Mouse (Mus musculus) neural tube, embryonic 14.5 days (tissue): ENCODE data around the gene Prdx2. TPM values are rescaled to one million over a fixed set of nuclear protein-coding genes. Genes with fewer than 3 reads are reported as not detected.

ENCODE experiments used
- ATAC-seq: fragments of 200-750 bp; cut with Nextera tagmentation; 2 replicates; pipeline ENCODE4 v1.8.0; 2017; ENCODE audit warnings: low read depth, mild to moderate bottlenecking, moderate TSS enrichment, moderate library complexity
- H3K27ac ChIP-seq: fragments of 300-500 bp; sonication (generic); 2 replicates; pipeline ENCODE4 v1.5.1; 2014; ENCODE audit warnings: low read depth, mild to moderate bottlenecking, control low read depth, low read length, moderate library complexity, mixed read lengths
- H3K27me3 ChIP-seq: fragments of 300-500 bp; sonication (generic); 2 replicates; pipeline ENCODE4 v1.6.1; 2014; ENCODE audit warnings: low read length; ENCODE audit not compliant: control insufficient read depth, insufficient read depth
- H3K36me3 ChIP-seq: fragments of 300-500 bp; sonication (generic); 2 replicates; pipeline ENCODE4 v1.6.1; 2014; ENCODE audit warnings: low read length, mixed read lengths; ENCODE audit not compliant: control insufficient read depth, insufficient read depth
- H3K4me1 ChIP-seq: fragments of 300-500 bp; sonication (generic); 2 replicates; pipeline ENCODE4 v1.6.1; 2014; ENCODE audit warnings: low read length; ENCODE audit not compliant: control insufficient read depth, insufficient read depth
- H3K4me2 ChIP-seq: fragments of 300-500 bp; sonication (generic); 2 replicates; pipeline ENCODE4 v1.6.1; 2014; ENCODE audit warnings: mild to moderate bottlenecking, low read depth, low read length, control low read depth
- H3K4me3 ChIP-seq: fragments of 300-500 bp; sonication (generic); 2 replicates; pipeline ENCODE4 v1.5.1; 2014; ENCODE audit warnings: low read depth, low read length, control low read depth, mixed read lengths
- H3K9ac ChIP-seq: fragments of 300-500 bp; sonication (generic); replicated peaks from 2 replicates; pipeline ENCODE4 v1.6.1; 2014; ENCODE audit warnings: low read depth, mild to moderate bottlenecking, control low read depth, low read length, mixed read lengths
- H3K9me3 ChIP-seq: fragments of 300-500 bp; sonication (generic); 2 replicates; pipeline ENCODE4 v1.6.1; 2016; ENCODE audit warnings: low read length; ENCODE audit not compliant: control insufficient read depth
- WGBS: fragments of 180-500 bp; shearing (Covaris S2); extraction: QIAGEN DNeasy Blood & Tissue Kit; methylation state at CpG from one replicate; pipeline ENCODE4 v1.1.7; 2014; 5-methylcytosine and 5-hydroxymethylcytosine counted together
- polyA plus RNA-seq: library from polyadenylated mRNA; unstranded; fragments of >200 nt; fragmentation: Nextera tagmentation; extraction: Ambion mirVana; gene quantifications from 2 replicates; pipeline ENCODE4 v1.2.1, GENCODE M21; 2014

The Prdx2 gene
- polyA plus RNA-seq, 1 experiment from 2014 or later, result 1,252 TPM

- Histone ChIP-seq H3K27me3 (no peaks in the 10 kb centered on the region), H3K4me1 (peaks cover 16% of the 10 kb centered on the region), H3K4me3 (no peak overlapping the region), H3K9me3 (no peaks in the 10 kb centered on the region), H3K4me2 (no peak overlapping the region), H3K36me3 (no peaks in the 10 kb centered on the region), H3K27ac (no peak overlapping the region), H3K9ac (no peak overlapping the region)
- ATAC-seq, result no peak
- 83% methylated on average over 5 of the region's 5 CpGs for WGBS
Measured at GRCm38 (mm10) chr8:84987388-84987787, 18.0 kb downstream of the Prdx2 start.

GRCm38 (mm10) chr8:84987903-84988302 is 18.5 kb downstream of the Prdx2 start:
- H3K4me2 ChIP-seq, result no peak overlapping the region
- 73% methylated on average over 2 of the region's 2 CpGs for WGBS
- H3K9me3 ChIP-seq, result no peaks in the 10 kb centered on the region
- peaks cover 16% of the 10 kb centered on the region for H3K4me1 ChIP-seq
- H3K27ac ChIP-seq, result no peak overlapping the region
- ATAC-seq, result no peak
- no peaks in the 10 kb centered on the region for H3K27me3 ChIP-seq
- H3K9ac ChIP-seq, result no peak overlapping the region
- H3K4me3 ChIP-seq, result no peak overlapping the region
- H3K36me3 ChIP-seq, result no peaks in the 10 kb centered on the region

GRCm38 (mm10) chr8:84989311-84989731 is 19.9 kb downstream of the Prdx2 start:
- Histone ChIP-seq H3K36me3 (no peaks in the 10 kb centered on the region), H3K4me2 (peak overlapping the region; percentile 86), H3K4me1 (peaks cover 16% of the 10 kb centered on the region), H3K27ac (no peak overlapping the region), H3K9me3 (no peaks in the 10 kb centered on the region), H3K4me3 (no peak overlapping the region), H3K9ac (no peak overlapping the region), H3K27me3 (no peaks in the 10 kb centered on the region)
- no peak for ATAC-seq
- WGBS, result 7% methylated on average over 15 of the region's 15 CpGs

- Histone ChIP-seq H3K36me3 (no peaks in the 10 kb centered on the region), H3K9me3 (no peaks in the 10 kb centered on the region), H3K27me3 (no peaks in the 10 kb centered on the region), H3K4me1 (peaks cover 14% of the 10 kb centered on the region), H3K9ac (peak overlapping the region; percentile 53), H3K4me2 (peak overlapping the region; percentile 86), H3K4me3 (peak overlapping the region; percentile 48), H3K27ac (peak overlapping the region; percentile 78)
- peak; percentile 58 for ATAC-seq
- WGBS, result under 1% methylated on average over 15 of the region's 15 CpGs
Measured at GRCm38 (mm10) chr8:84989810-84990209, 20.4 kb downstream of the Prdx2 start.

GRCm38 (mm10) chr8:84990349-84990748 is 21.0 kb downstream of the Prdx2 start, which contains the start of gene Hook2:
TSS of gene Hook2 (plus strand) at chr8:84990603.
- WGBS, result under 1% methylated on average over 28 of the region's 28 CpGs
- Histone ChIP-seq H3K4me1 (peaks cover 9% of the 10 kb centered on the region), H3K9ac (peak within 1 kb of the TSS; percentile 64), H3K36me3 (no peaks in the 10 kb centered on the region), H3K27ac (peak within 1 kb of the TSS; percentile 78), H3K4me3 (peak within 1 kb of the TSS; percentile 48), H3K4me2 (peak within 1 kb of the TSS; percentile 86), H3K27me3 (no peaks in the 10 kb centered on the region), H3K9me3 (no peaks in the 10 kb centered on the region)
- peak; percentile 89 for ATAC-seq

DNA sequence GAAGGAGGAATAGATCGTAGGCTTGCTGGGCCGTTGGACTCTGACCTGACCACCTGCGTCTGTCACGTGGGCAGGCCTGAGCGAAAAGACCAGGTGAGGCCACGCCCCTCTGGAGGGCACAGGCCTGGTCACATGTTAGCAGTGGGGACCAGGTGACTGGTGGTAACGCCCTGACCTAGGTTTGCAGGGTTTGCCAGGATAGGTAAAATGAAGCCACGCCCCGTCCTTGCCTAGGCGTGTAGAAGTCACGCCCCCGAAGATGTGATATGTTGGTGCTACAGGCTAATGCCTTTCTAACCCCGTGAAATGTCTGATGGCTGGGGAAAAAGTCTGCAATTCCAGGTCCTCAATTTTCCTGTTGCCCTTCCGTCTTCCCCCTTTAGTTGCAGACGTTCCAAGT is 21.4 kb downstream of the Prdx2 start:
- under 1% methylated on average over 15 of the region's 15 CpGs for WGBS
- peak; percentile 50 for ATAC-seq
- H3K27ac ChIP-seq, result peak overlapping the region; percentile 78
- H3K4me2 ChIP-seq, result peak overlapping the region; percentile 86
- H3K4me3 ChIP-seq, result peak overlapping the region; percentile 48
- 0 out of 2 replicates have a peak, but pooled peaks cover 6% of the 10 kb centered on the region for H3K4me1 ChIP-seq
- no peaks in the 10 kb centered on the region for H3K9me3 ChIP-seq
- no peaks in the 10 kb centered on the region for H3K36me3 ChIP-seq
- peak overlapping the region; percentile 64 for H3K9ac ChIP-seq
- no peaks in the 10 kb centered on the region for H3K27me3 ChIP-seq

DNA sequence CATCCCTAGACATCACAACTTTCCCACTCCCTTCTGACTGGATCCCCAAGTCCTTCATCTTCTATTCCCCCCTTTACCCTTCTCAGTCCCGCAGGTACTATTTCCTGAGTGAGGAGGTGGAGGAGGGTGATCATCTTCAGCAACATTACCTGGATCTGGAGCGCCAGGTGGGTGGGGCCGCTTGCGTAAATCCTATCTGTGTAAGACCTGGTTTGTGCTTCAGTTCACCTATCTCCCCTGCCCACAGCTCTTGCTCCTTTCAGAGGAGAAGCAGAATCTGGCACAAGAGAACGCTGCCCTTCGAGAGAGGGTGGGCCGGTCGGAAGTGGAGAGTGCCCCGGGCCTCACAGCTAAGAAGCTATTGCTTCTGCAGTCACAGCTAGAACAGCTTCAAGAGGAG is 25.0 kb downstream of the Prdx2 start:
- Histone ChIP-seq H3K4me2 (no peak overlapping the region), H3K27ac (no peak overlapping the region), H3K4me1 (0 out of 2 replicates have a peak, but pooled peaks cover 5% of the 10 kb centered on the region), H3K27me3 (no peaks in the 10 kb centered on the region), H3K9me3 (no peaks in the 10 kb centered on the region), H3K4me3 (no peak overlapping the region), H3K36me3 (no peaks in the 10 kb centered on the region), H3K9ac (no peak overlapping the region)
- ATAC-seq, result no peak
- 97% methylated on average over 9 of the region's 9 CpGs for WGBS

DNA sequence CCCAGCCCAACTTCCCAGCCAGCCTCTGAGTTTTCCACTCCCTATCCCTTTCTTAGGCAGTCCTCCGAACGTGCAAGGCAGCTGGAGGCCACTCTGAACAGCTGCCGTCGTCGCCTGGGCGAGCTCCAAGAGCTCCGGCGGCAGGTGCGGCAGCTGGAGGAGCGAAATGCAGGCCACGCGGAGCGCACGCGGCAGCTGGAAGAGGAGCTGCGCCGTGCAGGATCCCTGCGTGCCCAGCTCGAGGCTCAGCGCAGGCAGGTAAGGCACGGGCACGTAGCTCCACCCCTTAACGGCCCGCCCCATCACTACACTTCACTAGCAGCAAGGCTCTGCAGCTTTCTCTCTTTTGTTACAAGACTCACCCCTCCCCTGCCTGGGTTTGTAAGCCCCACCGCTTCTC is 26.3 kb downstream of the Prdx2 start:
- Histone ChIP-seq H3K27me3 (no peaks in the 10 kb centered on the region), H3K4me1 (0 out of 2 replicates have a peak, but pooled peaks cover 3% of the 10 kb centered on the region), H3K9ac (no peak overlapping the region), H3K36me3 (no peaks in the 10 kb centered on the region), H3K27ac (no peak overlapping the region), H3K4me2 (no peak overlapping the region), H3K4me3 (no peak overlapping the region), H3K9me3 (no peaks in the 10 kb centered on the region)
- ATAC-seq, result no peak
- WGBS, result 20% methylated on average over 25 of the region's 25 CpGs

DNA sequence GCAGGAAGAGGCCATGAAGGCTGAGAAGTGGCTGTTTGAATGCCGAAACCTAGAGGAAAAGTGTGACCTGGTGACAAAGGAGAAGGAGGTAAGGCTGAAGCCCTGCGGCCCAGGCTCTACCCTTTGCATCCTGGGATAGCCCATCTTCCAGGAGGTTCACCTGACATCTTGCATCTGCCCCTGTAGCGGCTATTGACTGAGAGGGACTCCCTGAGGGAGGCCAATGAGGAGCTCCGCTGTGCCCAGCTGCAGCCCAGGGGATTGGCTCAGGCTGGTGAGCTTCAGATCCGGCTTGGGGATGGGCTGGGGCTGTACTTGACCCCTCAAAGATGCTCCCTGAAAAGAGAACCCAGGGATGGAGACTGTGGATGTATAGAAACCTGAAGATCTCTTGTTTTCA is 27.6 kb downstream of the Prdx2 start:
- H3K4me3 ChIP-seq, result no peak overlapping the region
- H3K27ac ChIP-seq, result no peak overlapping the region
- H3K36me3 ChIP-seq, result no peaks in the 10 kb centered on the region
- H3K4me1 ChIP-seq, result no peaks in the 10 kb centered on the region
- H3K27me3 ChIP-seq, result no peaks in the 10 kb centered on the region
- no peaks in the 10 kb centered on the region for H3K9me3 ChIP-seq
- H3K4me2 ChIP-seq, result no peak overlapping the region
- WGBS, result 78% methylated on average over 5 of the region's 5 CpGs
- no peak overlapping the region for H3K9ac ChIP-seq
- no peak for ATAC-seq
